Mouse (Mus musculus): Measurements from ENCODE around the gene Dlk1.

- TF ChIP-seq CTCF (IDR thresholded peaks at IDR 0.05; ENCODE audit: insufficient read depth, low read length) (no peak), POLR2A (IDR thresholded peaks at IDR 0.05; ENCODE audit: borderline replicate concordance, extremely low read depth, low read depth, low read length) (no peak)
Observed at GRCm38 (mm10) chr12:109458896-109459295, 6.3 kb downstream of the Dlk1 start.
